Mouse (Mus musculus): ENCODE data around the gene Tgm4.

Gene Tgm4

DNA sequence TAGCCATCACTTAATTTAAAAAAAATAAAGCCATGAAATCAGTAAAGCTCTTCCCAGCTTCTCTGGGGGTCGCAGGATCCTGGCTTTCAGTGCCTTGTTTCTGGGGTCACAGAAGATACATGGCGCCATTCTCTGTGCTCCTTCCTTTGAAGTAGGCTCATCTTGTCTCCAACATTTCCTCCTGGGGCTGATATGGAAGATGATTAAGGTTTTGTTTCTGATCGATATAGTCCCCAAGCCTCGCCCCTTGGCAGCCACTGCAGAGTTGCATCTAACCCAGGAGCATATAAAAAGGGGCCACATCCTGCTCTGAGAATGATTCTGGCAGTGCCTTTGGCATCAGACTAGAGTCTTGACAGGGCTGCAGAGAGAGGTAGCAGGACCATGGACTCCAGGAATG lies at the start of gene Tgm4:
TSS of gene Tgm4 (plus strand) at position 301 of the 400 bp plus-strand sequence.
- DNase-seq (ENCODE audit: low spot score in 2 of 2) = no peak

DNA sequence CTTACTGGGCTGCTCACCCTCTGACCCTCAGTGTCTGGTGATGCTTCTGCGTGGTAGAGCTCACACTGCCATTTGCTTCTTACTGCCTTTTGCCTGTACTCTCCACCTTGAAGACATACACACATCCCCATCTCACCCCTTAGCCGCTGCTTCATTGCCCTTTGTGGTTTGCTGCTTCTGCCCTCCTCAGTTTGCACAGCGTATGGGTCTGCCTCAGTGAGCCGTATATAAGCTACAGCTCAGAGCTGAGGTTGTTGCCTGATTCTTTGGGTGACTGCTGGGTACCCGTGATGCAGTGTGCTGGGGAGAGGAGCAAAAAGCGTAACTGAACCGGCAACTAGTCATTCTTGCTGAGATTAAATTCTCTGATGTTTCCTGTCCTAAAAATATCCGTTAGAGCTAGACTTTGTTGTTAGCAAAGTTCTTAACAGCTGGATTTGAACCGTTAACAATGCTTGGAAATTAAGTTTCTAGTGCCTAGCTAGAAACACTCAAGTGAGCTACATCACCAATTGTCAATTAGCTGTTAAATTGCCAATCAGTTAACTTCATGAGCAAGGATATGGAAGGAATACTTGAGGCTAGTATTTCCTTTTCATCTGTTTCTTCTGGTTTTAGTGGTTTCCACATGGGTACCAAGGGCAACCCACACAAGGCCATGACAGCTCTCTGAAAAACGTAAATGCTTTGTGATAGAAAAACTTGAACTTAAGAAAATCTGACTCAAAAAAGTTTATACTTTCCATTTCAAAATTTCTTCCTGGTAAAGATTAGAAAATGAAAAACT lies 35.9 kb upstream of the Tgm4 start:
- DNase-seq (ENCODE audit: low spot score in 2 of 2) = no peak

DNA sequence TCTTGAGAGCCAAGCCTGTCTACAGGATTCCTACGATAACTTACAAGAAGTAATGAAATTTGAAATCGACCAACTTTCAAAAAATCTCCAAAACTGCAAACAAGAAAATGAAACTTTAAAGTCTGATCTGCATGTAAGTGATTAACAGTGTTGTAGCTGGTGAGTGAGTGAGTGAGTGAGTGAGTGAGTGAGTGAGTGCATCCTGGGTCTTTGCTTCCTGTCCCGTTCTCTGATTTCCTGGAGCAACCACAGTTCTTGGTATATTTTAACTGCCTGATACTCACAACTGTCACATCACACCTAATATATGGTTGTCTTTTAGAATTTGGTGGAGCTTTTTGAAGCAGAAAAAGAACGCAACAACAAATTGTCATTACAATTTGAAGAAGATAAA lies 35.3 kb upstream of the Tgm4 start:
- no peak for DNase-seq (ENCODE audit: low spot score in 2 of 2)

DNA sequence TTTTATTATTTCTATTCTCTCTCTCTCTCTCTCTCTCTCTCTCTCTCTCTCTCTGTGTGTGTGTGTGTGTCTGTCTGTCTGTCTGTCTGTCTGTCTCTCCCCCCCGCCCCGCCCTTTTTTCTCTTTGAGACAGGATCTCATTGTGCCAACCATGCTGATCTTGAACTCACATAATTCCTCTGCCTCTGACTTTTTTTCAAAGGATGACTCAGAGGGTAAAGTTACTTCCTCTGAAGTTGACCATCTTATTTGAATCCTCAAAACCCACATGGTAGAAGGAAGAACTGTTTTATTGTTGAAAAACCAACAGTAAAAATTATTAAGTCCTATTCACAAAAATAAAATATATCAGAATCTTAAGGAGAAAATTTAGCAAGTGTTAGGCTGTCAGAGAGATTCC lies 29.8 kb upstream of the Tgm4 start:
- DNase-seq (ENCODE audit: low spot score in 2 of 2) = no peak

DNA sequence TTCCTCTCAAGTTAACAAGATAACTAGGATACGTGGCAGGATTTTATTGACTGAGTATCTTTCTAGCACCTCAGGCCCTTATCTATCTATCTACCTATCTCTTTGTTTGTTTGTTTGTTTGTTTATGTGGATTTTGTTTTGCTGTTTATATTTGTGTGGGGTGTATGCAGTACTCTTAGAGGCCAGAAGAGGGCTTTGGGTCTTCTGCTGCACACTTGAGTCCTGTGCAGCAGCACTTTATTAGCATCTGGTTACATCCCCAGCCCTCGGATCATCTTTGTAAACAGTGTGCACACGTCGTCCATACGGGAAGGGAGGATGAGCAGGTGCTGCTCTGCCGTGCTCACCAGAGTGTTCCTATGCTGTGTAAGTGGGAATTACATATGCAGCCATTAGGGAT lies 28.5 kb upstream of the Tgm4 start:
- no peak for DNase-seq (ENCODE audit: low spot score in 2 of 2)

GRCm38 (mm10) chr9:123020995-123021631 lies 13.4 kb upstream of the Tgm4 start, which contains the start of gene Tmem42:
Tmem42 (plus strand) TSS chr9:123021326.
- DNase-seq (ENCODE audit: low spot score in 2 of 2) = peak; percentile 82 to 91

GRCm38 (mm10) chr9:123021636-123022379 lies 12.7 kb upstream of the Tgm4 start:
- no peak for DNase-seq (ENCODE audit: low spot score in 2 of 2)

DNA sequence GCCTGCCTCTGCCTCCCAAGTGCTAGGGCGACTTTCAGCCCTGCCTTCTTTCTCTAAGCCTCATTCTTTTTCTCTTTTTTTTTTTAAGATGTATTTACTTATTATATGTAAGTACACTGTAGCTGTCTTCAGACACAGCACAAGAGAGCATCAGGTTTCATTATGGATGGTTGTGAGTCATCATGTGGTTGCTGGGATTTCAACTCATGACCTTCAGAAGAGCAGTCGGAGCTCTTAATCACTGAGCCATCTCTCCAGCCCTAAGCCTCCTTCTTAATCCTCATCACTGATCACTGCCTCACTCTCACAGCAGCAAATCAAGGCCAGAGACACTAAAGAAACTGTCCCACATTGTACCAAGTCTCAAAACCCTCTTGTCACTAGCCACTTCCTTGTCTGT lies 10.3 kb upstream of the Tgm4 start:
- DNase-seq (ENCODE audit: low spot score in 2 of 2) = no peak

GRCm38 (mm10) chr9:123031496-123032246 lies 2.9 kb upstream of the Tgm4 start:
- DNase-seq (ENCODE audit: low spot score in 2 of 2) = no peak

GRCm38 (mm10) chr9:123047665-123048064 lies 13.1 kb downstream of the Tgm4 start:
- DNase-seq (ENCODE audit: low spot score in 2 of 2) = no peak

DNA sequence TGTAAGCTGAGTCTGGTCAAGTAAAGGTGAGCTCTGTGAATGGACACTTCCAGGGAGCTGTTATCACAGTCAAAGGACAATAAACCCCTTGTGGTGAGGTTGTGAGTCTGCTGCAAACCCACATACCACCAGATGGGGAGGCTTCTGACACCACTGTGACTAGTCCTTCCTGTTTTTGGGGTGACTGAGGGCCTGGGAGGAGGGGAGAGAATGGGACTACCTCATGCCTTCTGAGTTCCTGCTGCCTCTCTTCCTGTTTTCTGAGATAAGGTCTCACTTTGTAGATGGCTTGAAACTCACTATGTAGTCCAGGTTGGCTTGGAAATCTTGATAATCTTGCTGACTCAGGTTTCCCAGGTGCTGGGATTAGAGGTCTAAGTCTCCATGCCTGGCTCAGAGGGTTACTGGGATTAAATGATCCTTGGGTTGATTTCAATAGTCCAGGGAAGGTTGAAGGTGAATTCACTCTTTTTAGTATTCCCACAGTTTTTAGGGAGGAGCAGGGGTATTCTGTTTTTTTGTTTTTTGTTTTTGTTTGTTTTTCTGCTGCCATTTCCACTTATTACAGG lies 24.3 kb downstream of the Tgm4 start:
- peak in 1 of 2 experiments; percentile 28 for DNase-seq (ENCODE audit: low spot score in 2 of 2)

- no peak for DNase-seq (ENCODE audit: low spot score in 2 of 2)
Observed at GRCm38 (mm10) chr9:123060172-123060571, 25.6 kb downstream of the Tgm4 start.

- DNase-seq (ENCODE audit: low spot score in 2 of 2) = no peak
Observed at GRCm38 (mm10) chr9:123079149-123079548, 44.6 kb downstream of the Tgm4 start.

GRCm38 (mm10) chr9:123080355-123080754 lies 45.8 kb downstream of the Tgm4 start:
- DNase-seq (ENCODE audit: low spot score in 2 of 2) = no peak

DNA sequence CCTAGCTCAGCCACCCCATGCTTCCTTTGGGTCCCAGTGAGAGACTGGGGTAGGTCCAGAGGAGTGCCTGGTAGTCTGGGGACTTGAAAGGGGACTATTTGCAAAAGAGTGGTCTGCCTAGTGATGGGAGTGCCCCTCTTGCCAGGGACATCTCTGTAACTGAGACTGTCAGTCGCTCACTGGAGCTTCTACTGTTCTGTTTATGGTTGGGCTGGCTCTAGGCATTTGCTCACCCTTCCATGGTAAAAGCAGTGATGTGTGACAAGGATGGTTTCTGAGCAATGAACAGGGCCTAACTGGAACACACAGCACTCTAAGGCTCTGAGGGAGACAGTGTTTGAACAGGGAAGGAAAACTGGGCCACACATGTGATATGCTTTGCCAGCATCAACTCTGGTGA lies 46.3 kb downstream of the Tgm4 start:
- DNase-seq (ENCODE audit: low spot score in 2 of 2) = no peak

DNA sequence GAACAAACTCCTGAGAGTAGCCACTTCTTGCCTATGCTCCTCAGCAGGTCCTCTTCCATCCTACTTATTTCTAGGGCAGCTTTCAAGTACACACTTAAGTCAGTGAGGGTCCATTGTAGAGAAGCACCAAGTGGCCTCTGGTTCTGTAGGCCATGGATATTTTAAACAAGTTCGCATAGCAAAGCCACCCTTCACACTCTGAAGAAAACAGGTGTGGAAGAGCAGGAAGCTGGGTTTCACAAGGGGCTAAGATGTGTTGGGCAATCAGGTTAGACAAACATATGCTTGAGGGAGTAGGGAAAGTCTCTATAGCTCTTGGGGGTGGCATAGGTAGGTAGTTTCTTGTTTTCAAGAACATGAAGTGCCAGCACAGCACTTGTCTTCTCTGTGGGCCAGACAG lies 50.8 kb downstream of the Tgm4 start:
- DNase-seq (ENCODE audit: low spot score in 2 of 2) = no peak

DNA sequence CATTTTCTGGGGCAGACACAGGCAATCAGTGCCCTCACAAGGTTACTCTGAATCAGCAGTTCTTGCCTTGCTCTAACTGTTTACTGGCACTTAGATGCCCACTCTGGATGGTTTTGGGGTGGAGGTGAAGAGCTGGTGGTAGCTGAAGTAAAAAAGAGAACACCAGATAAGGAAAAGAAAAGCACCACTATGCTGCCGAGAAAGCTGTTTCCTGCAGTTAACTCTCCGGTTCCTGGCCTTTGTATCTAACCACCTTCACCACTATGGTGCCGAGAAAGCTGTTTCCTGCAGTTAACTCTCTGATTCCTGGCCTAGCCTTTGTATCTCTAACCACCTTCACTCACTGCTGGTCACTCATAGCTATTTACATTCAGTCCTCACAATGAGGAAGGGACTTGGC lies 53.0 kb downstream of the Tgm4 start:
- no peak for DNase-seq (ENCODE audit: low spot score in 2 of 2)

- no peak for DNase-seq (ENCODE audit: low spot score in 2 of 2)
Observed at GRCm38 (mm10) chr9:123090844-123091243, 56.3 kb downstream of the Tgm4 start.

DNA sequence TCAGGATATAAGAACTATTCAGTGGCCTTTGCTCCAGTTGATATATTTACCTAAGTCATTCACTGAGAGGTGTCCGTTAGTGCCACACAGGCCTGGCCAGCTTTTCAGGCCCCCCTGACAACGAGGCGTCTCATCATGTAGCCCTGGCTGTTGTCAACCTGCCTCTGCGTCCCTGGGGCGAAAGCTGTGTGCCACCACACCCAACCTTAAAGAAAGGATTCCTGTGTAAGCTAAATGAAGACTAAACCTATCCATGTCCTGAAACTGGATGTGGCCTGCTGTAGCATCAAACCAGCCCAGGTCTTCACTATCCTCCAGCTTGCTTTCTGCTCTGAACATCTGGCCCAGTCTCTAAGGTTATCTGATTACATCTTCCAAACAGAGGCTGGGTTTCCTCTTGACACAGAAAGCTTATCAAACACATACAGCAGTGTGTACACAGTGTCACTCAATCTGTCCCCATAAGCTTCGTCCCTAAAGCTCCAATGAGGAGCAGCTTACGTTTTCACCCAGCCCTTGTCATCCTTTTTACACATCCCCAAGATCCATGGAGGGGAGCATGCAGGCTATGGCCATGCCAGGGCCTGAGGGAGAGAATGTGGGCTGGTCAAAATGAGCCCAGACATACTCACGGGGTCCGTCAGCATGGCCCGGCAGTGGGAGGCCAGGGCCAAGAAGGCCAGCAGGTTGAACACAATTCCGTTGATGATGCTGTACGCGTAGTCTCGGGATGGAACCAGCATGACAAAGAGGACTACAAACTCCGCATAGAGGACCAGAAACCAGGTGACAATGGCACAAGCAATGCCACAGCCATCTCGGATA lies 65.3 kb downstream of the Tgm4 start:
- no peak for DNase-seq (ENCODE audit: low spot score in 2 of 2)

DNA sequence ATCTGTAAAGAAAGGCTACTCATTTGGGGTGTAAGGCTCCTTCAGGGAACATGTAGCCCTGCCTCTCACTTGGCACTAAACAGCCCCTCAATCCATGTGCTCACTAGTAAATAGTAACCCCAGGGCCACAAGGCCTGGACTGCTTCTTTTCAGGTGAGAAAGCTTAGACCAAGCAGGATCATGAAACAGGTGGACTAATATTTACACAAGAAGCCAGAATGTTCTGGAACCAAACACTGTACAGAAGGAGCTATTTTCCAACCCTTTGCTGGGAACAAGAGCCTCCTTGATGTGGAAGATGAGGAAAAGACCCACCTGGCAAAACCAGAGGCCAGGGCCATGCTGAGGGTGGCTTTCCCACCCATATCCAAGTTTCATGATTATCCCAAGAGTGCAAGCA lies 68.9 kb downstream of the Tgm4 start:
- DNase-seq (ENCODE audit: low spot score in 2 of 2) = no peak

GRCm38 (mm10) chr9:123104362-123104761 lies 69.8 kb downstream of the Tgm4 start:
- no peak for DNase-seq (ENCODE audit: low spot score in 2 of 2)
